Mouse (Mus musculus) lung, postnatal 0 days (tissue): Measurements from ENCODE around the gene Celf5.

Experiments used
- CTCF ChIP-seq: IDR thresholded peaks from 2 replicates; pipeline ENCODE4 v1.5.1; 2016; ENCODE audit warnings: antibody characterized with exemption, mild to moderate bottlenecking
- EP300 ChIP-seq: IDR thresholded peaks from 2 replicates; pipeline ENCODE4 v1.6.1; 2016; ENCODE audit warnings: antibody characterized with exemption, mild to moderate bottlenecking, control low read depth

DNA sequence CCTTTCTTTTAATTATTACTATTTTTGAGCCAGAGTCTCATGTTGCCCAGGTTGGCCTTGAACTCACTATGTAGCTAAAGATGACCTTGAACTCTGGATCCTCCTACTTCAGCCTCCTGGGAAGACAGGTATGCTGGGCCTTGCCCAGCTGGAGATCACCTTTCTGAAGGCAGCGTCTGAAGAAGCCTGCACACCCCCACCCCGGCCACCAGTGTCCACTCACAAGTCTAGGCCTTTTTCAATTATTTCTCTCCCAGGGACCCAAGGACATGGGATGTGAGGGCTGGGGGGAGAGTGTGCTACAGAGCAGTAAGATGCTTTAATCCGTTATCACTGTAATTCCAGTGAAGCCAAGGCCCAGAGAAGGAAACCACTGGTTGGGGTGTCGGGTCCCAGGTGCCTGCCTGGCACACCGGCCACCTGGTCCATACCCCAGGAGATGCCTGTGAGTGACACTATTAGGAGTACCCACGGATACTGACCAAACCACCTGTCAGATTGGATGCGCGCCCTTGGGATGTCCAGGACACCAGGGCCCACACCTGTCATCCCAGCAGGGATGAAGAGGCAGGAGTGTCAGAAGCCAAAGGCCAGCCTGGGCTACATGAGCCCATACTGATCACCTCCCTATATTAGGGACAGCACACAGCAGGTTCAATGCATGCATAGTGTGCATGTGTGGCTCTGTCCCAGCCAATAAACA is 54.6 kb downstream of the Celf5 start:
- TF ChIP-seq EP300 (no peak), CTCF (no peak)
